Mouse (Mus musculus) R1 (cell line): ENCODE results near the gene Fntb.

ENCODE experiments used
- DNase-seq: peaks from one replicate; pipeline ENCODE4 v3.0.0-alpha.2; 2018; ENCODE audit warnings: low read depth, low spot score

Fntb gene

DNA sequence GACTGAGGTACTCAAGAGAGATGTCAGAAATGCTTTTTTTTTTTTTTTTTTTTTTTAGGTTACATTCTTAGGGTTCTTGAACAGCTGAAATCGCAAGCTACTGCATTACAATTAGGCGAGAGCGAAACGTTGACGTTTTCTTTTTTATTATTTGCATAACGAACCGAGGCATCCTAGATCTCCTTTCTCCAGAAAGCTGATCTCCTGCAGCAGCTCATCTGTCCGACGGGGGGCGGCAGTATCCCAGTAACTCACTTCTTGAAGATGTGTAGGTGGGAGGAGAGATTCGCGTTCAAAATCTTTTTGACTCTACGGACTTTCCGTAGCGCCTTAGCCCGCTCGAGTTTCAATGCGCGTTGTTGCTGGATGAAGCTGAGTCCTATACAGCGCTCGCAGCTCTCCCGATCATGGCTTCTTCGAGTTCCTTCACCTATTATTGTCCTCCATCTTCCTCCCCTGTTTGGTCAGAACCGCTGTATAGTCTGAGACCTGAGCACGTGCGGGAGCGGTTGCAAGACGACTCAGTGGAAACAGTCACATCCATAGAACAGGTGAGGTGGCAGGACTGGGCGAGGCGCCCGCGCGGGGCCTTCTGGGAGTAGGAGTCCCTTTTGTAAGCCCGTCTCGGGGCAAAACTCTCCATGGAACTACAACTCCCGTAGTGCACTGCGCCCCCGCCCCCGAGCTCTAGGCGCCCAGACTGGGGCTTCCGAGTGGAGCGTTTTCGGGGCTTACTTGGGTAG, 71.9 kb downstream of the Fntb start:
- DNase-seq = peak; percentile 99

DNA sequence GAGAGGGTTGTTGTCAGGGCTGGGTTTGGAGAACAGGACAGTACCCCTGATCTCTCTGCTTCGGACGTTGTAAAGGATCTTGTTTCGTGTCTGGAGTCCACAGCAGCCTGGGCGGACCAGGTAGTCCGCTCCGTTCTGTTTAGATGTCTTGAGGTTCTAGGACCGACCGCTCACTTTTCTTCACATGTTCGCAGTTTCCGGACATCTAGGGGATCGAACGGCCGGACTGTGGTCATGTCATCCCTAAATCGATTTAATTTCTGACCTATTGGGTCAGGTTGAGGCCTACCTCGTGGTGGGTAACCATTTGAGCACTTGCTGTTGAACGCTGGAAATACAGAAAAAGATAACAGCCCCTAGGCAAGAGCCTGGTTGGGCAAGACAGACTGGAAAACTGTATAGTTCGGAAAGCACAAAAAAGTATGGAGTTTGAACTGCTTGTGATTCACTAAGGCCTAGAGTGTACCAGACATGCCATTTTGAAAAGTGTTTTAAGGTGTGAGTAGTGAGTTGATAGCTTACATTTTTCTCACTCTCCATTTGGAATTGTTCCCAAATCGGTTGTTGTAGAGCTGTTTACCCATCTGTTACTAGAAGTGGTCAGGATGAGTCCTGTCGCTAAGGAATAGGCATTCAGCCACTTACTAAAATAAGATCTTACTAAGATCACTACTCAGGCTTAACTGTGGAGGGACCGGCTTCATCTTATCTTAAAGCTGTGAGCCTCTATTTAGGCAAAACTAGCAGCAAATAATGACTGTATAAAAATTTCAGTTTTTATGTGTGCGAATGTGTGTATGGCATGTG, 72.7 kb downstream of the Fntb start:
- DNase-seq = no peak

DNA sequence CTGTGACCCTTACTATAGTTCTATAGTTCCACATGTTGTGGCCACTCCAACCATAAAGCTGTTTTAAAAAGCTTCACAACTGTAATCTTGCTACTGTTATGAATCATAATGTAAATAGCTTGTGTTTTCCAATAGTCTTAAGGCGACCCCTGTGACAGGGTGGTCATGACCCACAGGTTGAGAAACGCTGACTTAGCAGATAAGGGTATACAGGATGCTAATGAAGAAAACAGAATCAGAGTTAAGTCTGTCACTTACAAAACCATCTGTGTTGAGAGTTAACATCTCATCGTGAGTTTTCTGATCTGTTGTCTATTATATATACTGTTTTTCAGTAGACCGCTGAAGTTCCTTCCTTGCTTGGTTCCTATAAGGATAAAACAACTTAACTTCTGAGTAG, 73.9 kb downstream of the Fntb start:
- DNase-seq = no peak

DNA sequence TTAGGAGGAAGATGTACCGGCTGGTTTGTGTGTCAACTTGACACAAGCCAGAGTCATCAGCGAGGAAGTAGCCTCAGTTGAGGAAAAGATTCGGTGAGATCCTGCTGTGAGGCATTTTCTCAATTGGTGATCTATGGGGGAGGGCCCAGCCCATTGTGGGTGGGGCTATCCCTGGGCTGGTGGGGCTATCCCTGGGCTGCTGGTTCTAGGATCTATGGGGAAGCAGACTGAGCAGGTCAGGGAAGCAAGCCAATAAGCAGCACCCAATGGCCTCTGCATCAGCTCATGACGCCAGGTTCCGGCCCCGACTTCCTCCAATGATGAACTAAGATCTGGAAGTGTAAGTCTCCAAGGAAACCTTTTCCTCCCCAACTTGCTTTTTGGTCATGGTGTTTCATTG, 74.7 kb downstream of the Fntb start:
- DNase-seq = peak; percentile 92

DNA sequence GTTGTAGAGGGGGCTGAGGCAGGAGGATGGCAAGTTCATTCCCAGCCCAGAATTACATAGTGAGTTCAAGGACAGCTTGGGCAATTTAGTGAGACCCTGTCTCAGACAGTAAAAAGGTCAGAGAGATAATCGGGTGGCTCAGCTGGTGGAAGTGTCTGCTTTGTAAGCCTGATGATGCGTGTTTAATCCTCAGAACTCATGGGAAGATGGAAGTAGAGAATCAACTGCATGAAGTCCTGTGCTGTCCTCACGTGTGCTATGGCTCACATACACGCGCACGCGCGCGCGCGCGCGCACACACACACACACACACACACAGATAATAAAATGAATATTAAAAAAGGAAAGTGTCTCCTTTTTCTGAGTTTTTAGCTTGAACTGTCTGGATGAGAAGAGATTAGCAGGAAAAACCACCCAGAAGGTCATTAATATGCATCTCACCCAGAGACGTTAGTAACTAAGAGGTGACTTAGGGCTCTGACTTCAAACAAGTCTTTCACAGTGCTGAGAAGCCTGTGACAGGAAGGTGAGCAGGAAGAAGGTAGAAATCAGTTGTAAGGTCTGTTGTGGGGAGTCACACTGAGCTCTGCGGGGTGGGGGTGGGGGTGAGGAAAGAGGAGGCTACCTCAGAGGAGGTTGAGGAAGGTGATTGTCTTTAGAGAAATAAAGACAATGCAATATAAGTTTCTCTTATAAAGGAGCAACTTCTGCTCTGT, 79.1 kb downstream of the Fntb start:
- DNase-seq = no peak

DNA sequence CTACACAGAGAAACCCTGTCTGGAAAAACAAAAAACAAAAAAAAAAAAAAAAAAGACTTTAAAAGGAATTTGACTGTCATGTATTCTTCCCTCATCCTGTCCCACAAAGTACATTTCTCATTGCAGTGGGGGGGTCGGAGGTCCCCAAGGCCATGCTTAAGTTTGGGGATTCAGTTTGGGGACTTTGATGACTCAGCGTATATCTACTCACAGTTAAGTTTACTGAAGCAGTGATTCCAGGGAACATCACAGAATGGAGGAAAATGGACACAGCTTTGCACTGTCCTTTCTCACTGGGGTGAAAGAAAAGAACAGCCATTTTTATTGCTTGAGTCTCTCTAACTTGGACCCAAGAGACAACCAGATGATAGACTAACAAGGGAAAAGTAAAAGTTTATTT, 87.0 kb downstream of the Fntb start:
- DNase-seq = no peak

DNA sequence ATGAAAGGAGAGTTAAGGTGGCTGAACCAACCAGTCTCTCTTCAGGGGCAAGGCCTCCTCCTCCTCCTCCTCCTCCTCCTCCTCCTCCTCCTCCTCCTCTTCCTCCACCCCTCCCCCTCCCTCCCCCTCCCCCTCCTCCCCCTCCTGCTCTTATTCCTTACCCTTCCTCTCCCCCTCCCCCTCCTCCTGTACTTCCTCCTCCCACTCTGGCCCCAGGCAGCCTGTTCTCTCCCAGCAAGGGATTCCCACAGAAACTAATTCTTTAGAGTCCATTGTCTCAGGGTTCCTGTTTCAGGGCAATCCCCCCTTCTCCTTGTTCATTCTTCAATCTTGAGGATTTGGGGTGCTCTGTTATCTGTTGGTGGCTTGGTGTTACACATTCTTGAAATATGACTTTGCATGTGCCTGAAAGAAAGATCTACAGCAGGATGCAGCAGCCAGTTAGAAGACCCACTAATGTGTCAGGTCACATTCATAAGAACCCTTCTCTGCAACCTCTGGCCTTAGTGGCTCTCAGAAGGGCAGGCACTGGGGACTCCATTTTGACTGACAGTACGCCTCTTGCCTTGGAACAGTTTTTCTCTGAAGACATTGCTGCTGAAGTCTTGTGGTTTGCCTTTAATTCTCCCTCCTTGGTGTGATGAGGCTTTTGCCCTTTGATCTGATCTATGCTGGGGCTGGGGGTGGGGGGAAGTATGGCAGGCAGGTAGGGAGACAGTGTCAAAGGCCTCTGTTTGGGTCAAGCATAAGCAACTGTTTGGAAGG, 88.2 kb downstream of the Fntb start:
- DNase-seq = peak; percentile 58

DNA sequence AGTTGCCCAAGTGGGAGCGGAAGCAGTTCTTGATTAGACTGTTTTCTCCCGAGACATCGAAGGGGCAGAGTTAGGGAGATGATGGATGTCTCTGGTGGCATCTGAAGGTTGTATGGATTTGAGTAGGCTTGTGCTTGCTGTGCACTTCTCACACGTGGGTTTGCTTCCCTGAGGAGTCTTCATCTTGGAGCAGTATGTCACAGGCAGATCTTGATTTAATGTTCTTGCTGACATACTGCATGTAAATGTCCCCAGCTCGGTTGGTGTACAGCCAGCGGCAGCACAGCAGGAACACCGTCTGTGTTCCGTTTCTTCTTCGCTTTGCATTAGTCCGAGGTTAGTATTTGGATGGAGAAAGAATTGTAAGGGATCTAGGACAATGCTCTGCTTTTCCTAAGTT, 91.7 kb downstream of the Fntb start:
- DNase-seq = no peak

DNA sequence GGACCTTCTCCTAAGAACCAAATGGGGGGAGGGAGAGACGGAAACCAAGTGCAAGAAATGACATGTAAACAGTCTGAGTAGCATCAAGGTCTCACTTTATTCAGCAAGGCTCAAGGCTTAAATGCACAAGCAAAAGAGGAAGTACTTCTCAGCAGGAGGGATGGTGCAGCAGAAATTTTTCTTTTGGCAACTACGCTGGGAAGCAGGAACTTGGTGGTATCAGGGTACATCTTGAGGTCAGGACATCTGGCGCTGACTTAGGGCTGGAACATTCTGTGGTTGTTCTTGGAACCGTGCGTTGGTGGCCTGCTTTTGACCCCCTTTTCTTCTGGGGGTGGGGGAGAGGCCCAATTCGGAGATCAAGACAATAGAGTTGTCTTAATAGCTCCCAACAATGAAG, 93.4 kb downstream of the Fntb start:
- DNase-seq = peak; percentile 65

DNA sequence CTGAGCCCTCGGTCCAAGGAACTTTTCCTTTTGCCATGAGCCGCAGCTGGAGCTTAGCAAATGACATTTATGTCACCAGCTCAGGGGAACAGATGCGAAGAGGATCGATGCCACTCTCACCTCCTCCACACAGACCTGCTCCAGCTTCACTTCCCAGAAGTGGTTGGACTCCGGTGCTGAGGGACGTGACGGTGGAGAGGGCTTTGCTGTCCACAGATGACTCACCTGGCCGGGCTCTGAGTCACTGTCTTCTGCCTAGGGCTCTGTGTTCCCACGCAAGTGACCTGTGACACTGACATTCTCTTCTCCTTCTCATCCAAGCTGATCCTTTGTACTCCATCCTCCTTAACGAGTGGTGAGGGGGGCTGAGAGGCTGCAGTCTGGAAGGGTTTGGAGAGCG, 98.3 kb downstream of the Fntb start:
- DNase-seq = no peak

DNA sequence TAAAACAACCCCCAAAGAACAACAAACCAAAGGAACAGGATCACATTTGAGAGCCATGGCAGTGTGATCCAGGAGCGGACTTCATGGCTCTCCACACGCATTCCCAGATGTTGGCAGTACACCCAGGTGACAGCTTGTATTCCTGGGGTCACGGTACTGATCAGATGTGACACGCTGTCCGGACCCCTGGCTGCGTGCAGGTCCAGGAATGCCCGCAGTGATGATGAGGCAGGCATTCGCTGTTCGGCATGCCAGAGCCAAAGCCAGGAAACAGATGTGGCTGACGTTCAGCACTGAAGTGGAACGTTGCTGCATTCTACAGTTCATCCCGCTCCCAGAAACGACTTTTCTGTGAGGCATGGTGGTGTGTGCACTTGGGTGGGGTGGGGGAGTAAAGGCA, 99.9 kb downstream of the Fntb start:
- no peak for DNase-seq

DNA sequence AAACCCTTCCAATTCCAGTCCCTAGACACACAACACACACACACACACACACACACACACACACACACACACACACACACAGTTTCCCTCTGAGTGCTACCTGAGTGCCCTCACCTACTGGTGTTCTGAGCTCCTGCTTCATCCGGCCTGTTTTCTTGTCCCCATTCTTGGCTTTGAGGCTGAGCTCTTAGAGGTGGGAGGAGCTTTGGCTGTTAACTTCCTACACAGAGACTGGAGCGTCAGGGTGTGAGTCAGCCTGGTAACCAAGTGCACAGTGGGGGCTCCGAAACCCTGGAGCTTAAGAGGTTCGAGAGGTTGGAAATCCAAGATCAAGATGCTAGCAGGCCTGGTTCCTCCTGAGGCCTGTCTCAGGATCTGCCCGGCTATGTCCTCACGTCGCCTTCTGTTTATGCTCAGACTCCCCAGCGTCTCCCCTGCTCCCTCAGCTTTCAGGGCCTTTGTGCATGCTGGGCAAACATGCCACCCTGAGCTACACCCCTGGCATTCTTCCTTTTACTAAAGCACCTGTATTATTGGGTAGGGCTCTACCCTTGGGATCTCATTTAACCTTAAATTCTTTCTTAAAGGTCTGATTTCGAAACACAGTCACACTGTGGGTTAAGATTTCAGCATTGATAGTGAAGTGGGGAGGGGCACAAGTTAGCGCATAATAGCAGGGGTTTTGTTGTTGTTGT, 102.3 kb downstream of the Fntb start:
- peak; percentile 90 for DNase-seq

DNA sequence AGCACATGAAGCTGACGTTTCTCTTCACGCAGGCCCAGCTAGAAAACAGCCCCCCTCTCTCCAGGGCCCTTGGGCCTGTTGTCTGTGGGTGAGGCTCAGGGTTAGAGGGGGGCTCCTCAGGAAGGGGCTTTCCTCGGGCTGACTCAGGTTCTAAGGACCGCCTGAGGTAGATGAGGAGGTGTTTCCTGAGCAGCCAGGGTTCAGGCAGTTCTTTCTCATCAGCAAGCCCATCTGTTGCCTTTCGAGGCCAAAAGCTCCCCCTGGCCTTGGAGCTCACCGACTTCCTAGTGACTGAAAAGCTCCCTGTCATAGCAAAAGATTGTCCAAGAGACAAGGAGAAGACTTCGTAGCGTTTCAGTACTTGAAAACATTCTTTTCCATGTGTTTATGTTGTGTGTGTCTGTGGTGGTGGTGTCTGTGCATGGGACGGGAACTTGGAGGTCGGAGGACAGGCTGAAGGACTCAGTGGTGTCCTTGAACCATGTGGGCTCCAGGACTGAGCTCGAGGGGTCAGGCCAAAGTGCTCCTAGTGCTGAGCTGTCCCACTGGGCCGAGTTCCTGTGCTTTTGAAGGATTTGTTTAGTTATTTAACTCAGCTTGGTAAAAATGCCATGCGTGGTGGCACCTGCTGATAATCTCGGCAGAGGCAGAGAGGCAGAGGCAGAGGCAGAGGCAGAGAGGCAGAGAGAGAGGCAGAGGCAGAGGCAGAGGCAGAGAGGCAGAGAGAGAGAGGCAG, 103.2 kb downstream of the Fntb start:
- no peak for DNase-seq

DNA sequence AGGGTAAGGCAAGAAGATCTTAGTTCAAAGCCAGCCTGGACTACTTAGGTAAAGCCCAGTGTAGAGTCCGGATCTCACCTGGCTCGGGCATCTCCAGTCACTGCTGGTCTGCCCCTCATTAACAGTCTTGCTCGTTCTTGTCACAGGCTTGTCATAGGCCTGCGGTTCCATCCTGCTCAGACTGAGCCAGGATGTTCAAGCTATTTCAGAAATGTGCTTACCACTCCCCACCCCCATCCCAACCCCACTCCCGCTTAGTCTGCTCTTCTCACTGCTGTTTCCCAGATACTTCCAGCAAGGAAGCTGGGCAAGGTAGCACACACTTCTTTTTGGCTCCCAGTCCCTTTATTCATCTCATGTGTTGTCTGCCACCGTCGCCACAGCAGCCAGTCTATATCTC, 104.2 kb downstream of the Fntb start:
- peak; percentile 62 for DNase-seq

DNA sequence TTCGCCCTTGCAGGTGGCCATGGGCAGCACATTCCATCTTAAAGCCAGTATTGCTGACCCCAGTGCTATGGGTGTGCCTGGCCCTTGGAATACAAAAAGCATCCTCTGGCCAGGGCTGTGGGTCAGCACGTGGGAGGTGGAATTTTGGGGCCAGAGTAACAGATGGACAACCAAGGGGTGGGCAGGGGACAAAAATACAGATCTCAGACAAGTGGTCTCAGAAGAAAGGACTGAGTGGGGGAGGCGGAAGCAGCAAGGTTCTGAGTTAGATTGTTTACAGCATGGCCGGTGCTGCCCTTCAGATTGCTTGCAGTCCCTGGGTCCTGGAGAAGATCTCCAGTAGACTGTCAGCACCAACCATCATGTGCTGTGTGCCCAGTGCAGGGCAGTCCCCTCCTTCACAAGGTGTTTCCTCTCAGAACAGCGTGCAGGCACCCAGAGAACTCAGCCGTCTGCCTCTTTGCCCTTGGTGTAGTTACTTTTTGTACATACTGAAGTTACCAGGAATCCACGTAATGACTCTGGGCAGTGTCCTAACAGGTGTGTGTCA, 107.5 kb downstream of the Fntb start:
- DNase-seq = no peak

DNA sequence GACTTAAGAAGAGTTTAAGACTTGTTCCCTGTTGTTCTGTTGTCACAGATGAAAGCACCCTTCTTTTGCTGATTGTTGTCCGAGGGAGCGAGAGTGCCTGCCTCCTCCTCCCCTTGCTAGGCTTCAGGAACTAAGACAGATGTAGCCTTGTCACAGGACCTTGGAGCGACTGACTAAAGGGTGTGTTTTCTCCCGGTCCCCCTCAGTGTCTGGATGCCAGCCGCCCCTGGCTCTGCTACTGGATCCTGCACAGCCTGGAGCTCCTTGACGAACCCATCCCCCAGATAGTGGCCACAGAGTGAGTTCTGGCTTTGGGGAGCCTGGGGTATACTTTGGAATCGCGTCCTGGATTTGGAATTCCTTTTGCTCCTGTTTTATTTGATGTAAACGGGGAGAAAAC, 109.4 kb downstream of the Fntb start:
- DNase-seq = peak; percentile 76

DNA sequence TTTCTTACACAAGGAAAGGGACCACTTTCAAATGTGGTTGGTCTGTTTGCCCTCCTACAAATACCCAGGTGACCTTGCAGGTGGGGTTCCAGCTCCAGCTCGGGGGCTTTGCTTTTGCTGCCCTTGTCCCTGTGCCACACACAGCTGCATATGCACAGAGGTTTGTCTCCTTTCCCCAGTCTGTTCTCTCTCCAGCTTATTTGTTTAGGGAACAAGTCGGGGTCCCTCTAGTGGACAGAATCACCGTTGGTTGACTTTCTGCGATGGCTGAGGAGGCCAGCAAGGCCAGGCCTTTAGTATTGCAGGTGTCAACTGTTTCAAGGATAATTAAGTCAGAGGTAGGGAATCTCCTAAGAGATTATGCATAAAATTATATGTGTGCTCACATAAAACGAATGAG, 113.9 kb downstream of the Fntb start:
- DNase-seq = peak; percentile 89

DNA sequence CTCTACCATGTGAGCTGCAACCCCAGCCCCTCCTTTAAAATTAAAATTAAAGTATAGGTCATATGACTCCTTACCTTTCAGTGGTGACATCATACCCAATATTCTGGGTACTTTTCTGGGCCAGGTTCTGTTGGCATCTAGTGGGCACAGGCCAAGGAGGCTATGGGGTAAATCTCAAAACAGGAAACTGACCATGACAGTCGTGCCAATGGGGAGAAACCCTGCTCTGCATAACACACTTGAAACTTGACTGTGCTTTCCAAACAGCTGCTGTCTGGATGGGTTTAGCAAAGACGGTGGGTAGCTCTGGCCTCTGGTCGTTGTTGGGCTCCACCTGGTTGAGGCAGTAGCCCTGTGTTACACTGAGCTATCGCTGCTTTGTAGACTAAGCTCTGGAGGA, 114.7 kb downstream of the Fntb start:
- no peak for DNase-seq

DNA sequence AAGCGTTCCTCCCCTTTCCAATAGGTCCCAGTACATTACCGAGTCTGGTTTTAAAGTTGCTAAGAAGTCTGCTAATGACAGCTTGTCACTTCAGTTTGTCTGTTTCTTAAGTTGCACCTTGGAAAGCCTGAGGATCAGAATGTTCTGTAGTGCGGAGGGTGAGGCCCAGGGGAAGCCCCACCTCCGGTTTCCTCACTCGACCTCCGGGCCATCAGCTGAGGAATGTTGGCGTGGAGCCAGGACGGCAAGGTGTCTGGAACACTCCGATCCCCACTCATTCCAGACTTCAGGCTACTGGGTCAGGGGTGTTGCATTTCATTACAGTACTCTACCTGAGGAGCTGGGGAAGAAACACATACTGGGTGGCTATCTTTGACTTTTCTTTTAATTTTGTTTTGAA, 118.4 kb downstream of the Fntb start:
- DNase-seq = peak; percentile 98

DNA sequence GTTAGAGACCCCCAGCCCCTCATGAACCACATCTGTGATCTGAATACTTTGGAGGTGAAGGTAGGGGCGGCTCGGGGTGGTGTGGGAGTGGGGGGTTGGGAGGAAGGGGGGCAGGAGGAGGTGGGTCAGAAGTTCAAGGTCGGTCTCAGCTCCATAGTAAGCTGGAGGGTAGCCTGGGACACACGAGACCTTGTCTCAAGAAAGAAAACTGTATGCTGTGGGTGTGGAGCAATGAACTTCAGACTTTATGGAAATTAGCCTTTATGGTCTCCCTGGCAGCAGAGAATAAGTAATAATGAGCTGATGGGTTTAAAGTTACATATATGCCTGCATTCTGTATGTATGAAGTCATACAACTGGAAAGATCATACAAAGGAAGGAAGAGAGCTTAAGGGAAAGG, 119.7 kb downstream of the Fntb start:
- DNase-seq = peak; percentile 74
